Mouse (Mus musculus): ENCODE measurements at regions not wholly inside any gene's neighbourhood (a gene's known extent, or its start where the extent isn't known, plus 50 kb on each side); places are given as distances from the start of the nearest gene placed in this dataset.
"Not testable (repeated sequence)": the region's sequence is repeated elsewhere in the genome, so short reads cannot be mapped to it uniquely, and the experiment has no call there.

GRCm38 (mm10) chr5:17210723-17211245 is 162.2 kb upstream of the Speer4f2 start:
- WGBS, result 42% methylated on average over 6 of the region's 6 CpGs
- ATAC-seq (ENCODE audit: insufficient read depth, low FRiP score, low read depth), result no peak
- no peaks in the 10 kb centered on the region for H3K9me3 ChIP-seq
- H3K36me3 ChIP-seq, result no peaks in the 10 kb centered on the region
- no peaks in the 10 kb centered on the region for H3K4me1 ChIP-seq
- no peak overlapping the region for H3K9ac ChIP-seq
- no peaks in the 10 kb centered on the region for H3K27me3 ChIP-seq (replicated peaks)
- no peak overlapping the region for H3K4me2 ChIP-seq
- no peak overlapping the region for H3K4me3 ChIP-seq (replicated peaks)
- no peak overlapping the region for H3K27ac ChIP-seq

- not testable (repeated sequence) for H3K36me3 ChIP-seq; H3K4me3 ChIP-seq (replicated peaks); ATAC-seq (ENCODE audit: insufficient read depth, low FRiP score, low read depth); H3K27me3 ChIP-seq (replicated peaks); H3K4me1 ChIP-seq; H3K4me2 ChIP-seq; H3K27ac ChIP-seq; H3K9me3 ChIP-seq; H3K9ac ChIP-seq
- WGBS, result 58% methylated on average over 1 of the region's 1 CpGs
These were observed 149.4 kb upstream of the Speer4f2 start for GRCm38 (mm10) chr5:17223542-17223941.

GRCm38 (mm10) chr5:17247732-17248606 is 125.0 kb upstream of the Speer4f2 start:
- Histone ChIP-seq H3K9me3 (no peaks in the 10 kb centered on the region), H3K36me3 (no peaks in the 10 kb centered on the region), H3K4me2 (no peak overlapping the region), H3K27me3 (replicated peaks) (no peaks in the 10 kb centered on the region), H3K27ac (no peak overlapping the region), H3K4me1 (no peaks in the 10 kb centered on the region), H3K9ac (no peak overlapping the region), H3K4me3 (replicated peaks) (no peak overlapping the region)
- 84% methylated on average over 5 of the region's 5 CpGs for WGBS
- ATAC-seq (ENCODE audit: insufficient read depth, low FRiP score, low read depth), result no peak

DNA sequence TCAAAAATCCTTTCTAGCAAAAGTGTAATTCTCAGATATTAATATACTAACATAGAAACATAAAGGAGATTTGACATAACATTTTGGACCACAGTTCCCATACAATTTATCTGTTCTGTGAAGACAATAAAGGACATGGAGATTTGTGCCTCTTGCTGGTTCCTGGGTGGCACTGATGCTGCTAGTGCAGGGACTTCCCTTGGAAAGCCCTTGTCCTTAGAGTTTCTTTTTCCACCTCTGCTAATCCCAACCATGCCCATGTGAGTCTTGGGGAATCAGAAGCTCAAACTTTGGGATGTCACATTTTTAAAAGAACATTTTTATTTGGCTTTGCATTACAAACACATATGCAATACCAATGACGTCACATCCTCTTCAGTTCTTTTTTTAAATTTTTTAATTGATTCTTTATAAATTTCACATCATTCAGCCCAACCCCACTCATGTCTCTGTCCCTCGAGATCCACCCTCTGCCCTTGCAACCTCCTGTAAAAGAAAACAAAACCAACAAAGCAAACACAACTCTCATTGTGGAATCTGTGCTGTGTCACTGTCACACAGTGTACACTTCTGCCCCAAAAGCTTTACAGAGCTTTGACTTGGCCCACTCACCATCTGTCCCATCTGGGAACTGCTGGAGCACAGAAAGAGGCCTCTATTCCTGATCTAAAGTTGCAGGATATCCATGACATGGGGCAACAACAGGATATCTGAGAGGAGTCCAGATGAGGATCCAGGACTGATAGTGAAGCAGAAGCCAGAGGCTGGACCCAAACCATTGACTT is 112.2 kb upstream of the Speer4f2 start:
- Histone ChIP-seq H3K4me3 (replicated peaks) (no peak overlapping the region), H3K4me2 (no peak overlapping the region), H3K27ac (no peak overlapping the region), H3K4me1 (no peaks in the 10 kb centered on the region), H3K27me3 (replicated peaks) (no peaks in the 10 kb centered on the region), H3K9ac (no peak overlapping the region), H3K36me3 (no peaks in the 10 kb centered on the region), H3K9me3 (no peaks in the 10 kb centered on the region)
- WGBS, result 64% methylated on average over 2 of the region's 2 CpGs
- no peak for ATAC-seq (ENCODE audit: insufficient read depth, low FRiP score, low read depth)

DNA sequence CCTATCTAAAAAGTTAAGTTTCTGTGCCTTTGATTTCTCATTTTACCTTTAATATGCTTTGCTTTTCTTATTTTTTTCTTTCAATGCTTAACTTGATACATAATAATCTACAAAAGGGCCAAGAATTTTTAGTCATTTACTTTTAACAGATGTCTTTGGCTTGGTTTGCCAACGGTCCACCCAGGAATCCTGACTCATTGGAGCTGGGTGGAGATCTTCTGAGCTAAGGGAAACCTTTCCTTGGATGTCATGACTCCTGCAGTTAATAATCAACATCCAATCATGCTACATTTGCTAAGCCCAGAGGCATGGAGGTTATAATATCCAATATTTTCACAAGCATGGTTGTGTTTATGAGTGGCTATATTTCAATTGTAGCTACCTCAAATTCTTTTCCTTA is 110.9 kb upstream of the Speer4f2 start:
- H3K4me3 ChIP-seq (replicated peaks), result no peak overlapping the region
- no peaks in the 10 kb centered on the region for H3K27me3 ChIP-seq (replicated peaks)
- no peaks in the 10 kb centered on the region for H3K9me3 ChIP-seq
- no peak overlapping the region for H3K4me2 ChIP-seq
- no peaks in the 10 kb centered on the region for H3K36me3 ChIP-seq
- no peaks in the 10 kb centered on the region for H3K4me1 ChIP-seq
- H3K9ac ChIP-seq, result no peak overlapping the region
- WGBS, result 70% methylated on average over 1 of the region's 1 CpGs
- no peak overlapping the region for H3K27ac ChIP-seq
- no peak for ATAC-seq (ENCODE audit: insufficient read depth, low FRiP score, low read depth)

DNA sequence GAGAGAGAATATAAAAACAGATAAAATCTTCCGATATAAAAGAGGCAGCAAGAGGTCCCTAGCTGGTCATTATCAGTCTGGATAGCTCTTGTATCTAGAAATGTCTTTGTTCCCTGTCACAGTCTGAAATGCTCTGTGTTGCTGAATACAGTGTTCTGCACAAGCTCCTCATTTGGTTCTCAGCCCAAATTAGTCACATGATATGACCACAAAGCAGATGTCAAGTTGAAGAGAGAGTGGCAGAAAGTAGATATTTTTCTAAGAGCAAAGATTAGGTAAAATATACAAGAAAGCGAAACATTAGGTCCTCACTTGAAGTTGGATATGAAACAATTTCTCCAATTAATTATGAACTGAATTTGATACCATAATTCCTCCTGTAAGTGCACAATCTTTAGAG is 101.8 kb upstream of the Speer4f2 start:
- no peak for ATAC-seq (ENCODE audit: insufficient read depth, low FRiP score, low read depth)
- H3K4me1 ChIP-seq, result no peaks in the 10 kb centered on the region
- H3K4me3 ChIP-seq (replicated peaks), result no peak overlapping the region
- H3K4me2 ChIP-seq, result no peak overlapping the region
- H3K9me3 ChIP-seq, result no peaks in the 10 kb centered on the region
- H3K27me3 ChIP-seq (replicated peaks), result no peaks in the 10 kb centered on the region
- no peak overlapping the region for H3K9ac ChIP-seq
- H3K27ac ChIP-seq, result peak overlapping the region; percentile 61; the same call in 1 of the 2 replicates
- no peaks in the 10 kb centered on the region for H3K36me3 ChIP-seq
- 63% methylated on average over 2 of the region's 2 CpGs for WGBS

- H3K27ac ChIP-seq, result peak overlapping the region; percentile 82
- ATAC-seq (ENCODE audit: insufficient read depth, low FRiP score, low read depth), result peak; percentile 93
- H3K9ac ChIP-seq, result no peak overlapping the region
- H3K9me3 ChIP-seq, result no peaks in the 10 kb centered on the region
- H3K4me1 ChIP-seq, result no peaks in the 10 kb centered on the region
- H3K4me3 ChIP-seq (replicated peaks), result no peak overlapping the region
- H3K27me3 ChIP-seq (replicated peaks), result no peaks in the 10 kb centered on the region
- WGBS, result 40% methylated on average over 3 of the region's 3 CpGs
- no peaks in the 10 kb centered on the region for H3K36me3 ChIP-seq
- H3K4me2 ChIP-seq, result no peak overlapping the region
These were observed 101.1 kb upstream of the Speer4f2 start for GRCm38 (mm10) chr5:17271722-17272479.

GRCm38 (mm10) chr5:17275346-17275745 is 97.6 kb upstream of the Speer4f2 start:
- 94% methylated on average over 2 of the region's 2 CpGs for WGBS
- no peaks in the 10 kb centered on the region for H3K36me3 ChIP-seq
- no peaks in the 10 kb centered on the region for H3K27me3 ChIP-seq (replicated peaks)
- H3K4me1 ChIP-seq, result no peaks in the 10 kb centered on the region
- no peak overlapping the region for H3K4me3 ChIP-seq (replicated peaks)
- H3K27ac ChIP-seq, result no peak overlapping the region
- no peak overlapping the region for H3K9ac ChIP-seq
- no peaks in the 10 kb centered on the region for H3K9me3 ChIP-seq
- no peak for ATAC-seq (ENCODE audit: insufficient read depth, low FRiP score, low read depth)
- no peak overlapping the region for H3K4me2 ChIP-seq

- Histone ChIP-seq H3K9me3 (no peaks in the 10 kb centered on the region), H3K27ac (no peak overlapping the region), H3K4me1 (no peaks in the 10 kb centered on the region), H3K9ac (no peak overlapping the region), H3K36me3 (no peaks in the 10 kb centered on the region), H3K27me3 (replicated peaks) (no peaks in the 10 kb centered on the region), H3K4me3 (replicated peaks) (no peak overlapping the region), H3K4me2 (no peak overlapping the region)
- 73% methylated on average over 3 of the region's 3 CpGs for WGBS
- no peak for ATAC-seq (ENCODE audit: insufficient read depth, low FRiP score, low read depth)
These were observed 96.0 kb upstream of the Speer4f2 start for GRCm38 (mm10) chr5:17276782-17277578.

- Histone ChIP-seq H3K4me3 (replicated peaks) (no peak overlapping the region), H3K9ac (no peak overlapping the region), H3K4me1 (no peaks in the 10 kb centered on the region), H3K9me3 (no peaks in the 10 kb centered on the region), H3K27ac (no peak overlapping the region), H3K4me2 (no peak overlapping the region), H3K36me3 (no peaks in the 10 kb centered on the region), H3K27me3 (replicated peaks) (no peaks in the 10 kb centered on the region)
- no peak for ATAC-seq (ENCODE audit: insufficient read depth, low FRiP score, low read depth)
- WGBS, result 65% methylated on average over 4 of the region's 4 CpGs
These were observed 92.8 kb upstream of the Speer4f2 start for GRCm38 (mm10) chr5:17280203-17280602.

GRCm38 (mm10) chr5:17280951-17281350 is 92.0 kb upstream of the Speer4f2 start:
- H3K9ac ChIP-seq, result no peak overlapping the region
- no peaks in the 10 kb centered on the region for H3K36me3 ChIP-seq
- H3K4me3 ChIP-seq (replicated peaks), result no peak overlapping the region
- WGBS, result 93% methylated on average over 2 of the region's 2 CpGs
- no peaks in the 10 kb centered on the region for H3K4me1 ChIP-seq
- no peak overlapping the region for H3K4me2 ChIP-seq
- no peak overlapping the region for H3K27ac ChIP-seq
- no peaks in the 10 kb centered on the region for H3K27me3 ChIP-seq (replicated peaks)
- ATAC-seq (ENCODE audit: insufficient read depth, low FRiP score, low read depth), result no peak
- no peaks in the 10 kb centered on the region for H3K9me3 ChIP-seq
